Mouse (Mus musculus) bone marrow, adult 2 months (tissue): ENCODE results near the gene Trpm8. TPM values are rescaled to one million over a fixed set of nuclear protein-coding genes. Genes with fewer than 3 reads are reported as not detected.
A peak's percentile ranks its signal among the peaks of the same experiment; 100 is the strongest.

Experiments
- H3K27ac ChIP-seq: fragments of 200-500 bp; 2 replicates; pipeline ENCODE4 v1.5.1; 2012; ENCODE audit warnings: low read depth, mild to moderate bottlenecking, control low read depth, inconsistent platforms, low read length; ENCODE audit not compliant: control insufficient read depth, poor library complexity, insufficient read depth
- H3K4me1 ChIP-seq: fragments of 200-500 bp; 2 replicates; pipeline ENCODE4 v1.6.1; 2011; ENCODE audit warnings: low read length; ENCODE audit not compliant: control insufficient read depth, insufficient read depth
- H3K4me3 ChIP-seq: fragments of 200-500 bp; replicated peaks from 2 replicates; pipeline ENCODE3; 2011; ENCODE audit warnings: mild to moderate bottlenecking, low read depth, low read length, control low read depth; ENCODE audit not compliant: control insufficient read depth
- CTCF ChIP-seq: fragments of 200-500 bp; IDR thresholded peaks from 2 replicates; pipeline ENCODE4 v1.5.1; 2011; ENCODE audit warnings: low read length, control low read depth; ENCODE audit not compliant: control insufficient read depth, insufficient read depth
- POLR2A ChIP-seq: fragments of 200-500 bp; IDR thresholded peaks from 2 replicates; pipeline ENCODE4 v1.6.1; 2011; ENCODE audit warnings: low read depth, mild to moderate bottlenecking, control low read depth, low read length, borderline replicate concordance; ENCODE audit not compliant: control insufficient read depth
- WGBS: fragments of 180-500 bp; shearing (Covaris S2); methylation state at CpG from one replicate; pipeline ENCODE4 v1.1.7; 2018; 5-methylcytosine and 5-hydroxymethylcytosine counted together
- polyA plus RNA-seq: library from polyadenylated mRNA; stranded (reverse); fragments of >200 nt; gene quantifications from 2 replicates; pipeline ENCODE4 v1.2.4, GENCODE M21; 2011; ENCODE audit warnings: low replicate concordance; ENCODE audit not compliant: missing spikeins, insufficient read depth, insufficient read length

Trpm8 gene
- polyA plus RNA-seq, 1 experiment: not detected

- Histone ChIP-seq H3K27ac (no peak overlapping the region), H3K4me1 (no peaks in the 10 kb centered on the region), H3K4me3 (no peak overlapping the region)
- 89% methylated on average over 1 of the region's 1 CpGs for WGBS
- TF ChIP-seq CTCF: no peak
Observed at GRCm38 (mm10) chr1:88317279-88317678, 39.8 kb downstream of the Trpm8 start.

- no peaks in the 10 kb centered on the region for H3K4me1 ChIP-seq
- no peak overlapping the region for H3K27ac ChIP-seq
- no peak for TF ChIP-seq POLR2A
- 0 out of 2 replicates have a peak, but pooled peaks have one; percentile 14 for TF ChIP-seq CTCF
- 71% methylated on average over 6 of the region's 6 CpGs for WGBS
- H3K4me3 ChIP-seq: no peak overlapping the region
Observed at GRCm38 (mm10) chr1:88318531-88319060, 41.1 kb downstream of the Trpm8 start.

GRCm38 (mm10) chr1:88320821-88321395 is 43.4 kb downstream of the Trpm8 start:
- H3K4me3 ChIP-seq: no peak overlapping the region
- no peaks in the 10 kb centered on the region for H3K4me1 ChIP-seq
- no peak overlapping the region for H3K27ac ChIP-seq
- TF ChIP-seq POLR2A (no peak), CTCF (no peak)
- WGBS: 63% methylated on average over 7 of the region's 7 CpGs

GRCm38 (mm10) chr1:88322146-88322545 is 44.7 kb downstream of the Trpm8 start:
- H3K4me1 ChIP-seq: no peaks in the 10 kb centered on the region
- H3K27ac ChIP-seq: no peak overlapping the region
- no peak for TF ChIP-seq POLR2A
- TF ChIP-seq CTCF: no peak
- no peak overlapping the region for H3K4me3 ChIP-seq

GRCm38 (mm10) chr1:88323101-88323500 is 45.6 kb downstream of the Trpm8 start:
- 79% methylated on average over 3 of the region's 3 CpGs for WGBS
- H3K27ac ChIP-seq: no peak overlapping the region

GRCm38 (mm10) chr1:88339481-88339880 is 62.0 kb downstream of the Trpm8 start:
- WGBS: 83% methylated on average over 9 of the region's 9 CpGs
- no peak overlapping the region for H3K27ac ChIP-seq
- no peak overlapping the region for H3K4me3 ChIP-seq
- H3K4me1 ChIP-seq: no peaks in the 10 kb centered on the region
- TF ChIP-seq POLR2A (no peak), CTCF (no peak)

More at GRCm38 (mm10) chr1:88323101-88323500, 45.6 kb downstream of the Trpm8 start:
- Histone ChIP-seq H3K4me1 (no peaks in the 10 kb centered on the region), H3K4me3 (no peak overlapping the region)
- TF ChIP-seq POLR2A (no peak), CTCF (no peak)

- H3K4me3 ChIP-seq: no peak overlapping the region
- TF ChIP-seq CTCF: no peak
- TF ChIP-seq POLR2A: no peak
- no peak overlapping the region for H3K27ac ChIP-seq
- no peaks in the 10 kb centered on the region for H3K4me1 ChIP-seq
- 75% methylated on average over 3 of the region's 3 CpGs for WGBS
Observed at GRCm38 (mm10) chr1:88342615-88343014, 65.2 kb downstream of the Trpm8 start.

GRCm38 (mm10) chr1:88345580-88345979 is 68.1 kb downstream of the Trpm8 start:
- Histone ChIP-seq H3K4me3 (no peak overlapping the region), H3K4me1 (no peaks in the 10 kb centered on the region), H3K27ac (no peak overlapping the region)
- 36% methylated on average over 3 of the region's 3 CpGs for WGBS
- no peak for TF ChIP-seq POLR2A
- no peak for TF ChIP-seq CTCF
